Mouse (Mus musculus): ENCODE results near the gene Ankrd13a.

Ankrd13a gene

GRCm38 (mm10) chr5:114774403-114775051 lies at the start of gene Ankrd13a:
Gene Ankrd13a (plus strand): TSS chr5:114774677.
- peak; percentile 92 for DNase-seq (ENCODE audit: low read depth, low spot score)

- DNase-seq (ENCODE audit: low read depth, low spot score): no peak
Measured at GRCm38 (mm10) chr5:114728160-114728559, 46.3 kb upstream of the Ankrd13a start.

DNA sequence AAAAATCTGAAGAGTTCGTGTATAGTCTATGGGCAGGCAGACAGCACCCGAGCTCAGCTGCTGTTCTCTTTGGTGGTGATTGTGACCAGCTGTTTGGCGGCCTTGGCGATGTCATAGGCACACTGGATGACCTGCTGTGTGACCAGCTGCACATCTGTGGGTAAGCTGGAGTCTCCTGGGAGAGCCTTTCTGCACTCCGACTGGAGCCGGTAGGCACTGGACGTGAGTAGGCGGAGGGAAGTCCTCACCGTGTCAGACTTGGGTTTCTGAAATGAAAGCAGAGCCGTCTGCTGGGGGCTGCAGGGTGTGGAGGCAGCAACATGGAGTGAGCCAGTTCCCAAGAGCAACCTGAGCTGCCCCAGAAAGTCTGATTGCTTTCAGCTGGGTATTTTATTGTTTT lies 44.3 kb upstream of the Ankrd13a start:
- no peak for DNase-seq (ENCODE audit: low read depth, low spot score)

DNA sequence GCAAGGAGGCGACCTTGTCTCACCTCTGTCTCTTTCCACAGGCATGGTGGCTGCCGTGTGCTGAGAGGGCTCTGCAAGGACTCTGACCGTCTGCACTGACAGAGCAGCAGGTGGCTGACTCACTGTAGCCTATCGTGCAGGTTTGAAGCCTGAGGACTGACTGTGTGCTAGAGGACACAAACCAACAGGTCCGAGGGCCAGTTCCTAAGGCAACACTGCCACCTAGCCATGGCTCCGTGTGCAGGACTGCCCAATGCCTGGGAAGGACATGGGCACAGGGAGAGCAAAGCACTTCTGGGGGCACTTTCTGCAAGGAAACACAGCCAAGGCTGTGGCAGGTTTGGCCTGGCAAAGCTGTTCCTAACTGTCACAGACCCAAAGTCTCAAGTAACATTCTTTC lies 43.0 kb upstream of the Ankrd13a start:
- no peak for DNase-seq (ENCODE audit: low read depth, low spot score)

- DNase-seq (ENCODE audit: low read depth, low spot score): no peak
Measured at GRCm38 (mm10) chr5:114731969-114732368, 42.5 kb upstream of the Ankrd13a start.

DNA sequence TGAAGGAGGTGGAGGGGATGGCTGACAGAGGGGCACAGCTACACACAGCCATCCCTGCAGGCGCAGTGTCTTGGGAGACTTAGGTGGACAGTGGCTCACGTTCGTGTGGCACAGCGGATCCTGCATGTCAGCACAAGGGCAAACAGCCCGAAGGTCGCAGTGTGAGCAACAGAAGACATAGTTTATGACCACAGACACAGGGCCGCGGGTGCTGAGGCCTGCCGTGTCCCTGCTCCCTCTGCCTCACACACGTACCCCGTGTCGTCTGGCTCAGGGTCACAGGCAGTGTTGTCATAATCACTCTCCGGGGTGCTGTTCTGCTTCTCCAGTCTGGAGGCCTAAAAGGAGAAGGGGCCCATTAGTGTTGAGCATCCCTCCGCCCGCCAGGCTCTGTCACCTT lies 40.9 kb upstream of the Ankrd13a start:
- no peak for DNase-seq (ENCODE audit: low read depth, low spot score)

GRCm38 (mm10) chr5:114737090-114737887 lies 37.2 kb upstream of the Ankrd13a start:
- no peak for DNase-seq (ENCODE audit: low read depth, low spot score)

DNA sequence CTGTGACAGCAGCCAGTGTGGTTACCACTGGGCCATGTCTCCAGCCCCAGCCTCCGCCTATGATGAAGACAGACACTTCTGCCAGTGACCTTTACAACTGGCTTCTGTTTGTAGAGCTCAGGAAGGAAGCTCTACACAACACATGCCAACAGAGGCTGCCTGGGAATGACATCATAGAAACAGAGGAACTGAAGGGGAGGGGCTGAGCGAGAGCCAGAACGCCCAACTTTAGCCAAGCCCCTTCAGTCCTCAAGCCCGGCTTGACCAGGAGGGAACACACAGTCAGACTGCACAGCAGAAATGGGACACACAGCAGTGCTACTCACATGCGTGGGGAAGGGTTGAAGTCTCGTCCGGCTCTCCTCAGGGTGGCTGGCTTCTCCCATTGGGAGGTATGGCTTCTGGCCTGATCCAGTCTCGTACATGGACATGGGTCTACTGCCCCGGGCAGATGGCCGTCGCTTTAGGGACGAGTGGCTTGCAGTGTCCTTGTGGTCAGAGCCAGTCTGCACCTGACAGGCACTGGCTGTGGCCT lies 35.7 kb upstream of the Ankrd13a start:
- DNase-seq (ENCODE audit: low read depth, low spot score): no peak

- DNase-seq (ENCODE audit: low read depth, low spot score): no peak
Measured at GRCm38 (mm10) chr5:114740595-114740994, 33.9 kb upstream of the Ankrd13a start.

- no peak for DNase-seq (ENCODE audit: low read depth, low spot score)
Measured at GRCm38 (mm10) chr5:114742572-114742971, 31.9 kb upstream of the Ankrd13a start.

GRCm38 (mm10) chr5:114742998-114743696 lies 31.3 kb upstream of the Ankrd13a start:
- DNase-seq (ENCODE audit: low read depth, low spot score): no peak

GRCm38 (mm10) chr5:114743697-114744090 lies 30.8 kb upstream of the Ankrd13a start:
- no peak for DNase-seq (ENCODE audit: low read depth, low spot score)

- no peak for DNase-seq (ENCODE audit: low read depth, low spot score)
Measured at GRCm38 (mm10) chr5:114745581-114745980, 28.9 kb upstream of the Ankrd13a start.

- DNase-seq (ENCODE audit: low read depth, low spot score): no peak
Measured at GRCm38 (mm10) chr5:114746886-114747285, 27.6 kb upstream of the Ankrd13a start.

- no peak for DNase-seq (ENCODE audit: low read depth, low spot score)
Measured at GRCm38 (mm10) chr5:114747521-114747920, 27.0 kb upstream of the Ankrd13a start.

GRCm38 (mm10) chr5:114750325-114750724 lies 24.2 kb upstream of the Ankrd13a start:
- DNase-seq (ENCODE audit: low read depth, low spot score): no peak

DNA sequence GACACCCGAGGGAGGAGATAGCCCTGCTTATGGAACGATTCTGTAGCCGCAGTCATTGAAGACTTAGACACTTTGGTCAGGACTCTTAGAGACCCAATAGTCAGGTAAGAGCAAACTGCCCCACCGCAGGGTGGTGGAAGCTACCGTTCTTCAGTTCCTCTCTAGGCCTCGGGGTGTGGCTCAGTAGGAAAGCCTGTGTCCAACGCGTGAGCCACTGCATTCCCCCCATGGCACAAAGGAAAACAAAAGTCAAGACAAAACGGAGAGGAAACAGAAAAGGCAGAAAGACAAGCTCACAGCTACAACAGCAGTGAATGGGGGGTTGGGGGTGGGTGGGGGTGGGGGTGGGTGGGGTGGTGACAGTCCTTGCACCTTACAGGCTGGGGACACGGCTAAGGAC lies 22.1 kb upstream of the Ankrd13a start:
- no peak for DNase-seq (ENCODE audit: low read depth, low spot score)

DNA sequence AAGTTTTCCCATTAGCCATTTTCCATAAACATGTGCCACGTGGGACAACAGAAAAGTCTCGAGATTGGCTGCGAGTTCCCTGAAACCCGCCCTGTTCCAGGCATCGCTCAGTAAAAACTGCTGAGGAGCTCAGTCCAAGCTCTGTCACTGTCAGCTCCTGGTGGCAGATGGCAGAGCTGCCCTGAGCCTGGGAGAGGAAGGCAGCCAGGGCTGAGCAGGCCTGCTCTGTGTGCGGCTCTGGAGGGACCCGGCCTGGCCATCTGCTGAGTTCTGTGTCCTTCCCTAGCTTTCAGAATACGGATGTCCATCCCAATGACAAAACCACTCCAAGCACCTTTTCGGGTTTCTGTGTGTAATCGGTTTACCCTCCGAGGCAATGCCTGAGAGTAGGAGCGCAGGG lies 21.1 kb upstream of the Ankrd13a start:
- DNase-seq (ENCODE audit: low read depth, low spot score): no peak

DNA sequence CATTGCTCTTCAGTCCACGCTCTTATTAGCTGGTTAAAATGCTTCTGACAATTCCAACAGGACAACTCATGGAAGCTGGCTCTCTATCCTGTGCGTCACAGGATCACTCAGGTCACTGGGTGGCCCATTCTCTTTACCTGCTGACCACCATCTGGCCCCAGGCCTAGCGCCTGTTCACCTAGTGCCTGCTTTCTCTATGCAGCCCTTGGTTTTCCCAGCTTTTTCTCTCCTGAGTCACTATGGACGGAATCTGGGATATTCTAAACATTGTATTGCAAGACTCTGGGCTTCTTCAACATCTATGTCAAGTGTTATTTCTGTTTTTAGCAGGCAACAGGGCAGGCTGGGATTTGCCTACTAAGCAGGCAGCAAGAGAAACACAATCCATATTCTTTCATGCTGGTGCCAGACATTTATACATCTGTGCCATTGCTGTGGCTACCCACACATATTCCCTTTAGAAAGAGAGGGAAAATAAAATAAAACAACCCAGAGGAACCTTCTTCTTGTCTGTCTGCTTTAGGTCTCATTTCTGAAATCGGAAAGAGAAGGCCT lies 14.9 kb upstream of the Ankrd13a start:
- DNase-seq (ENCODE audit: low read depth, low spot score): no peak

DNA sequence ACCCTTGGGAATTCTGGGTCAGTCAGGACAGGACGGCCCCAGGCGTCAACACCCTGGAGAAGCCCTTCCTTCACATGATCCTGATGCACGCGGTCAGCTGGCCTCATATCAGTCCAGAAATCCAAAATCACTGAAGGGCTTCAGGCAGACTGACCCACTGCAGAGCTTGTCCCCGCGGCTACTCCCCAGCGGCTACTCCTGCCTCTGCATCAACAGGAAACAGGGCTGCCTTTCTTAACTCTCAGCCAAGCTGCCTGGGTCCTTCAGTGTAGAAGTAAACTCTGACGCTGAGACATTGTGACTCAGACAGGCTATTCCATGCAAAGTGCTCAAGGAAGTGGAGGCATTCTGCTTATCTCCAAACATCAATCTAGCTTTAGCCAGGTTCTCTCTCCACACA lies 12.5 kb upstream of the Ankrd13a start:
- DNase-seq (ENCODE audit: low read depth, low spot score): no peak

GRCm38 (mm10) chr5:114764812-114765735 lies 9.4 kb upstream of the Ankrd13a start:
- peak; percentile 60 for DNase-seq (ENCODE audit: low read depth, low spot score)

Measured in ES-CJ7 (cell line).